Mouse (Mus musculus) erythroblast, embryonic 14.5 days (primary cell): ENCODE data around the gene Ncapg2. TPM values are rescaled to one million over a fixed set of nuclear protein-coding genes. Genes with fewer than 3 reads are reported as not detected.
A peak's percentile ranks its signal among the peaks of the same experiment; 100 is the strongest.

Source experiments
- H3K27me3 ChIP-seq: 2 replicates; pipeline ENCODE4 v1.6.1; 2012; ENCODE audit warnings: inconsistent platforms; ENCODE audit not compliant: control insufficient read depth
- H3K36me3 ChIP-seq: 2 replicates; pipeline ENCODE4 v1.6.1; 2012; ENCODE audit warnings: mild to moderate bottlenecking, inconsistent platforms; ENCODE audit not compliant: control insufficient read depth
- H3K4me1 ChIP-seq: 2 replicates; pipeline ENCODE4 v1.6.1; 2012; ENCODE audit warnings: inconsistent platforms; ENCODE audit not compliant: control insufficient read depth
- H3K4me3 ChIP-seq: replicated peaks from 2 replicates; pipeline ENCODE3; 2012; ENCODE audit warnings: moderate library complexity, mild to moderate bottlenecking, inconsistent platforms
- H3K9me3 ChIP-seq: 2 replicates; pipeline ENCODE4 v1.6.1; 2012; ENCODE audit warnings: low read length, inconsistent platforms, mixed read lengths; ENCODE audit not compliant: control insufficient read depth
- GATA1 ChIP-seq: IDR thresholded peaks from 2 replicates; pipeline ENCODE4 v1.6.1; 2012; ENCODE audit warnings: low read length, inconsistent platforms, mixed read lengths
- TAL1 ChIP-seq: IDR thresholded peaks from 3 replicates; pipeline ENCODE4 v1.6.1; 2012; ENCODE audit warnings: low read length, inconsistent platforms, mixed read lengths
- polyA plus RNA-seq: library from polyadenylated mRNA; stranded (reverse); fragments of >175 nt; gene quantifications from 2 replicates; pipeline ENCODE4 v1.2.3, GENCODE M21; 2012

The Ncapg2 gene
- polyA plus RNA-seq, 1 experiment = 1.7 TPM

DNA sequence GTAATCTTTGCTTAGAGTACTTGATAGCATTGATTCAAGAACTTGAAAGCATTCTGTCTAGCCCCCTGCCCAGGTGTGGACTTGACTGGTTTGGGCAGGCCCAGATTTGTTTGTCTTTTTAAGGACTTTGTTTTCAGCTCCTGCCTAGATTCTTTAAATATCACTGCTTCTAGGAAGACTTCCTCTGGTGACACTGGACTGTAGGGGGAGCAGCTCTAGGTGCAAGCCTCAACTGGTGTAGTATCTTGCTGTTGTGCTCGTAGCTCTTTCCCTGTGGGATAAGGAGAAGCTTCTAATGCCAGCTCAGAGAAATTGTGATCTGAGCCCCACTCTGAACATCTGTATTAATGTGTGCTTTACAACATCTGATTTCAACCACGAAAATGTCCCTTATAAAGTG lies 10.9 kb upstream of the Ncapg2 start:
- Histone ChIP-seq H3K9me3 (no peaks in the 10 kb centered on the region), H3K36me3 (no peaks in the 10 kb centered on the region), H3K27me3 (no peaks in the 10 kb centered on the region), H3K4me3 (no peak overlapping the region), H3K4me1 (no peaks in the 10 kb centered on the region)
- TF ChIP-seq GATA1 (no peak), TAL1 (no peak)

DNA sequence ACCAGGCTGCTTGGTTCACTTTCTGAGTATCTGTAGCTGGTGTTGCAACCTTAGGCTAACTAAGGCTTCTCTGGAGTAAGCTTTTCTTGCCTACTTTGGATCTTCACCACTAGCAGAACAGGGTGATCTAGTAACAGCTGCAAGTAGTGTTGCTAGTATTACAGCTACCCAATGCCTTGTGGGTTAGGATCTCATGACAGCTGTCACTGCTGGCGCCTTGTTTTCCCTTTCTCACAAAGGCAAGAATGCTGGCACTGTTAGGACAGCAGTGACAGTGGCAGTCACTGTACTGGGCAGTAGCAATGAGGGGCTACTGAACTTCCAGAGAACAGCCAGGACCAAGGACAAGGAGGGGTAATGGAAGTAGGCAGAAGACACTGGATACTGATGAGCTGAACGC lies 9.9 kb upstream of the Ncapg2 start:
- no peaks in the 10 kb centered on the region for H3K36me3 ChIP-seq

DNA sequence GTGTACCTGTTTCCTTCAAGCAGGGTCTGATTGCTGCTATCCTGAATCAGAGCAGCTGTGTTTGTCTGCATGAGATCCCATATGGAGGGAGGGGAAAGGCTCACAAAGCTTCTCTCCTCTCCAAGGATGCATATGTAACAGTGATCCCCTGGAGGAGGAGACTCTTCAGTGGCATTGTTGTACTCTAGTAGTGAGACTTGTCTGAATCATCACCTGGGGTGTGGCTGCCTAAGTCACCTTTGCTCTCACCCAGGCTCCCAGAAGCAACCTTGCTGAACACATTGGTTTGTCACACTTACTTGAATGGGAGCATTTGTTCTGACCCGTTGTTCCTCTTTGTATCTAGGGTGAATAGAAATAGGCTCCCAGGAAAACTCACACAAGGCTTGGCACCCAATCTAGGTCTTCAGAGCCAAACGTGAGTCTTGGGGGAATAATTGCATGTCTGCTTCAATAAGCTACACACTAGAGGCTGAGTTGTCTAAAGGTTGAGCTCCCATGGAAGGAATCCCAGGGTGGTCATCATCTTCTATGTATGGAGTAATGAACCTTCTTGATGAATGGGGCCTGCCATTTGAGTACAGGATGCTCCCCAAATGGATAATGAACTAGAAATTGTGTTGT lies 9.0 kb upstream of the Ncapg2 start:
- Histone ChIP-seq H3K36me3 (no peaks in the 10 kb centered on the region), H3K4me1 (no peaks in the 10 kb centered on the region), H3K27me3 (no peaks in the 10 kb centered on the region), H3K9me3 (no peaks in the 10 kb centered on the region), H3K4me3 (no peak overlapping the region)
- TF ChIP-seq GATA1 (no peak), TAL1 (no peak)

More for the DNA sequence above, 9.9 kb upstream of the Ncapg2 start:
- TF ChIP-seq GATA1 = no peak
- no peak for TF ChIP-seq TAL1
- H3K9me3 ChIP-seq = no peaks in the 10 kb centered on the region
- H3K4me3 ChIP-seq = no peak overlapping the region
- no peaks in the 10 kb centered on the region for H3K4me1 ChIP-seq
- H3K27me3 ChIP-seq = no peaks in the 10 kb centered on the region

DNA sequence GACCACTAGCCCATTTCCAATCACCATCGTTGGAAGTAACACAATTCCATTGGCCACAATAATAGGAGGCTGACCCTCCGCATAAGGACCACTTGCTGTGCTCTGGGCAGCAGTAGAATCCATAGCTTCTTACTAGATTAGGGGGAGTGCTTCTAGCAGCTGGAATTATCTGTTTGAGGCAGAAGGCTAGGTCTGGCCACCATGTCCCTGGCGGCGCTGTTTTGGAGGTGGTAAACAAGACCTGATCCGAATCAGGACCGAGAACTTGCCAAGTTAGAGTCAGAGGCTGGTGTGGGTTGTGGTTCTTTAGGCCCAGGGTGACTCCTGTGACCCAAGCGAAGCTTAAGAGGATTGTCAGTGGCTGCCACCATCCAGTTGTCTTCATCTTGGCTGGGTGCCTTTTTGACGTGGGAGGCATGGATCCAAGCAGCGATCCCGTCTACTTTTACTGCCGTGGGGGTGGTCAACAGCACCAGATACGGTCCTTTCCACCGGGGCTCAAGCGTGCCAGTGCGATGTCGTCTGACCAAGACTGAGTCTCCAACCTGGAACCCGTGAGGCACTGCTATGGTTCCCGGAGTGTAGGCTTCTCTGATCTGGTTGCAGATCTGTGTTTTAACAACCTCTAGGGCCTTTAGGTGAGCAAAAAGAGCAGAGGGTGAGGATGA lies 1.1 kb upstream of the Ncapg2 start:
- Histone ChIP-seq H3K36me3 (peaks cover 64% of the 10 kb centered on the region), H3K27me3 (no peaks in the 10 kb centered on the region), H3K4me3 (peak overlapping the region; percentile 79), H3K4me1 (peaks cover 46% of the 10 kb centered on the region), H3K9me3 (peaks cover 15% of the 10 kb centered on the region)
- TF ChIP-seq GATA1 (no peak), TAL1 (no peak)

DNA sequence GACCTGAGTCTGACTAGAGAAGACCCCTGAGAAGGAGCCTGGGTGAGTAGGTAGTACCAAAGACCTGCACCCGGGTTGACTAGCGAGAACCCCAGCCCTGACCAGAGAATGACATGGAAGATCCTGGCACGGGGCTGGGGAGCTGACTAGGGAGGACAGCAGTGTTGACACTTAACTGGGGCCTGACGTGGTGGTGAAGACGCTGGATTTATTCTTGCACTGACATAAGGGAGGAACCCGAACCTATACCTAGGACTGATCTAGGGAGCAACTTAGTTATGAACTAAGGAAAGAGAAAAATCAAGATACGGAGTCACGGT lies 594 bp downstream of the Ncapg2 start:
- H3K27me3 ChIP-seq = no peaks in the 10 kb centered on the region
- peaks cover 15% of the 10 kb centered on the region for H3K9me3 ChIP-seq
- H3K4me3 ChIP-seq = peak overlapping the region; percentile 79
- TF ChIP-seq GATA1 = no peak
- no peak for TF ChIP-seq TAL1
- H3K4me1 ChIP-seq = peaks cover 54% of the 10 kb centered on the region
- peaks cover 80% of the 10 kb centered on the region for H3K36me3 ChIP-seq

DNA sequence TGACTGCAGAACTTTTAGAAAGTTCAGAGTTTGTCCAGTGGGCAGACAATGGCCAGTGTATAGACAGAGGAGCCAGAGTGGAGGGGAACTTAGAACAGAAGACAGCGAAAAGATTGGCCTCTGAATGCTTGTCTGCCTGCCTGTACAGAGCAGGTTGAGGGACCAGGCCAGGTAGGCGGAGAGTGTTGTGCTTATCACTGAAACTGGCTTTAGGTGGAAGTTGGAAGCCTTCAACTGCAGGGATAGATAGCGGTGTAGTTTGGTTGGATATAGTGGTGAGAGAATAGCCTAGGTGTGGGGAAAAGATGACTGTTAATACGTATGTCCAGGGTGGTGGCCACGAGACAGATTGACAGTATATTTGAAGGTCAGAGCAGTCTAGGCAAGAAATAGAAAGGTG lies 2.7 kb downstream of the Ncapg2 start:
- no peaks in the 10 kb centered on the region for H3K27me3 ChIP-seq
- peaks cover 87% of the 10 kb centered on the region for H3K36me3 ChIP-seq
- H3K4me3 ChIP-seq = peak overlapping the region; percentile 79
- H3K4me1 ChIP-seq = peaks cover 54% of the 10 kb centered on the region
- H3K9me3 ChIP-seq = peaks cover 10% of the 10 kb centered on the region
- TF ChIP-seq TAL1 = no peak
- no peak for TF ChIP-seq GATA1

DNA sequence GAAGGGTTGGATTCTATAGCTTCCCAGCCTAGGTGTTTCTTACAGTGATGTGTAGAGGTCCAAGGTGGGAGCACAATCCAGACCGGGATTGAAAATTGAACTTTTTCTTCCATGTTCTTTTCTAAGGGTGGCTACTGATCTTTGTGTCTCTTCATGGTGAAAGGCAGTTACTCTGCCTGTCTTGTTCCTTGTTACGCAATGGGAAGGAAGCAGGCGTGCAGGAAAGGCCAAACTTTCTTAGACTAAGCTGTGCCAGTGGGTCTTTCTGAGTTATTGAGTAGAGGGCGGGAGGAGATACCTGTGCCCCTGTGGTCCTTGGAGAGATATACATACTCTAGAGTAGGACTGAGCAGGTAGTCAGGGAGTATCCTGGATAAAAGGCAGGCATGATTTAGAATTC lies 9.7 kb downstream of the Ncapg2 start:
- Histone ChIP-seq H3K4me1 (peaks cover 2% of the 10 kb centered on the region), H3K4me3 (no peak overlapping the region), H3K9me3 (no peaks in the 10 kb centered on the region), H3K27me3 (no peaks in the 10 kb centered on the region), H3K36me3 (peaks cover 99% of the 10 kb centered on the region)
- TF ChIP-seq TAL1 (no peak), GATA1 (no peak)

DNA sequence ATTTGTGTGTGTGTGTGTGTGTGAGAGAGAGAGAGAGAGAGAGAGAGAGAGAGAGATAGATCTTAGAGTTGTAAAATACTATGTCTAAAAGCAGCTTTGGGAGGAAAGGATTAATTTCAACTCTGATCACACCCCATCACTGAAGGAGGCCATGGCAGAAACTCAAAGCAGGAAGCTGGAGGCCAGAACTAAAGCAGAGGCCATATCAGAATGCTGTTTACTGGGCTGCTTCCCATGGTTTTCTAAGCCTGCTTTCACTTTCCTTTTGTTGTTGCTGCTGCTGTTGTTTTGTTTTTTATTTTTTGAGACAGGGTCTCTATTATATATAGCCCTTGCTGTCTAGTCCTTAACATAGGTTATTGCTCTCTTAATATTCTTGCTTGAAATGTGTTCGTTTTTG lies 11.3 kb downstream of the Ncapg2 start:
- Histone ChIP-seq H3K9me3 (no peaks in the 10 kb centered on the region), H3K4me1 (no peaks in the 10 kb centered on the region), H3K4me3 (no peak overlapping the region), H3K36me3 (peaks cover 99% of the 10 kb centered on the region), H3K27me3 (no peaks in the 10 kb centered on the region)
- no peak for TF ChIP-seq TAL1
- TF ChIP-seq GATA1 = no peak

DNA sequence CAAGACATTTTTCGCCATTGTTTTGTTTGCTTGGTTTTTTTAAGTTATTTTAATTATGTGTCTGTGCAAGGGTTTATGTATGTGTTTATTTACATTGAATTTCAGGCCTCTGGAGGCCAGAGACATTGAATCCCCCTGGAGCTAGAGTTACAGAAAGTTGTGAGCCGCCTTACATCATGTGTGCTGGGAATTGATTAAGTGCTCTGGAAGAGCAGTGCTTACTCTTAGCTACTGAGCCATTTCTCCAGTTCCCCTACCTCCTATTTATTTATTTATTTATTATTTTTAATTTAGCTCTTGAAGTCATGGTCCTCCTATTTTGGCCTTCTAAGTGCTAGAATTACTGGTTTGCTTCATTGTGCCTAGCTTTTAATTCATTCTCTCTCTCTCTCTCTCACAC lies 16.5 kb downstream of the Ncapg2 start:
- H3K36me3 ChIP-seq = peaks cover 100% of the 10 kb centered on the region
- H3K27me3 ChIP-seq = no peaks in the 10 kb centered on the region
- no peak for TF ChIP-seq TAL1
- no peak for TF ChIP-seq GATA1
- H3K4me1 ChIP-seq = no peaks in the 10 kb centered on the region
- H3K4me3 ChIP-seq = no peak overlapping the region
- no peaks in the 10 kb centered on the region for H3K9me3 ChIP-seq

DNA sequence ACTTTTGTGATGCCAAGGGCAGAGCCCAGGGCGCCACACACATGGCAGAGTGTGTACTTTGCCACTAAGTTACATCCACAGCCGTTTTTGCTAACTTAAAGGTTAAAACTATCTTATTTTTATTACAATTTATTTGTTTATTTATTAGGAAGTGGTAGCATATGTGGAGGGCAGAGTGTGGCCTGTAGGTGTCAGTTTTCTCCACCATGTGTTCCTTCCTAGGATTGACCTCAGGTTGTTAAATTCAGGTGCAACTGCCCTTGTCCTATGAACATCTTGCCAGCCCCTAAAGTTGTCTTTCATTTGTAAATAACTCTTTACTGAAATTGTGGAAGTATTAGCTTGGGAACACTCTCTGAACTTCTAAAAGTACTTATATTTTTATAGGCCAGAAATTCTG lies 20.2 kb downstream of the Ncapg2 start:
- Histone ChIP-seq H3K36me3 (peaks cover 100% of the 10 kb centered on the region), H3K27me3 (no peaks in the 10 kb centered on the region), H3K4me1 (no peaks in the 10 kb centered on the region), H3K4me3 (no peak overlapping the region), H3K9me3 (no peaks in the 10 kb centered on the region)
- TF ChIP-seq GATA1 (no peak), TAL1 (no peak)
